Mouse (Mus musculus): Measurements from ENCODE around the gene Col25a1. TPM values are rescaled to one million over a fixed set of nuclear protein-coding genes. Genes with fewer than 3 reads are reported as not detected.

The Col25a1 gene
- polyA plus RNA-seq, 1 experiment: 9.1 TPM

DNA sequence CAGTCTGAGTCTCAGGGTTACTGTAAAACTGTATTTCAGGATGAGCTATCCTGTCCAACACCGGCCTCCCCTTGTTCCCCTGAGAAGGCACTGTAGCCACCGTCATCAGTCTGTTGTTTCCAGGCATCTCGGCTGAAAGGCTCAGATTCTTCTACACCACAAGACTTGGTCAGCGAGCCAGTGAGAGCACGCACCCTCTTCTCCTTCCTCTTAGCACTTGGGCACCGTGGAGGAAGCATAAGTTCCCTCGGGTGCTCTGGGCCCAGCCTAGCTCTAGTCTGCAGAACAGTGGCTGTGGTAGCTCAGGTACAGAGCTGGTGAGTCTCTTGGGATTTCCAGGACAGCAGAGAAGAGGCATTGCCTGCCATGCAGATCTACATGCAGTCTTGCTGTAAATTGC, 229.5 kb downstream of the Col25a1 start:
- TF ChIP-seq CTCF (IDR thresholded peaks at IDR 0.05; ENCODE audit: extremely low read depth, insufficient read depth, low read length) (no peak), POLR2A (IDR thresholded peaks at IDR 0.05; ENCODE audit: extremely low read depth, insufficient read depth, low read length) (no peak)
- no peaks in the 10 kb centered on the region for H3K4me1 ChIP-seq (ENCODE audit: control insufficient read depth, insufficient read depth, low read length)
- no peak overlapping the region for H3K4me3 ChIP-seq (ENCODE audit: insufficient read depth, low read length)
- no peak overlapping the region for H3K27ac ChIP-seq (ENCODE audit: insufficient read depth, low read length)

GRCm38 (mm10) chr3:130361922-130362321, 230.6 kb downstream of the Col25a1 start:
- Histone ChIP-seq H3K4me3 (ENCODE audit: insufficient read depth, low read length) (no peak overlapping the region), H3K4me1 (ENCODE audit: control insufficient read depth, insufficient read depth, low read length) (no peaks in the 10 kb centered on the region), H3K27ac (ENCODE audit: insufficient read depth, low read length) (no peak overlapping the region)
- TF ChIP-seq CTCF (IDR thresholded peaks at IDR 0.05; ENCODE audit: extremely low read depth, insufficient read depth, low read length) (no peak), POLR2A (IDR thresholded peaks at IDR 0.05; ENCODE audit: extremely low read depth, insufficient read depth, low read length) (no peak)

DNA sequence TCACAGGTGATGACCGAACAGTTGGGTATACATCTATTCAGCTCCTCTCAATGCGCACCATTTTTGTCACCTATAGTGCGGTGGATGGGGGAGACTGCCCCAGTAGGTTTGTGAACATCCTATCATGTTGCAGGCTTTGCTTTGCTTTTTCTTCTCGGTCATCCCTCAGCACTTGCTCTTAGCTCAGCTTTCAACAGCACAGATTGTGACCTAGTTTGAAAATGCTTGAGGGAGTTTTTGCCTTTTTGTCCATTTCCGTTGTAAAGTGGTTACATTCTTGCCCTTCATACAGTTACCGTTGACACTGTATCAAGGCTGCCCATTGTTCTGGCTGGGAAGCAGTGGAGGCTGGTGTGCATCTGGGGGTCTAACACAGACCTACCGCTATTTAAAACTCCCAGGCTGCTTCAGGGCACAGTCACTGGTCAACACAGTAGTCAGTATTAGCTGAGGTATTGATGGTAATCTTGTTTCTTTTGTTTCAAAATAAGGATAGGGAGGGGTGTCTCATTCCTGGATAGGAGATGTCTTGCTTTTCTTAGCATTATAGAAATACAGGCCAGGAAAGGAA, 231.6 kb downstream of the Col25a1 start:
- Histone ChIP-seq H3K4me3 (ENCODE audit: insufficient read depth, low read length) (no peak overlapping the region), H3K4me1 (ENCODE audit: control insufficient read depth, insufficient read depth, low read length) (no peaks in the 10 kb centered on the region), H3K27ac (ENCODE audit: insufficient read depth, low read length) (no peak overlapping the region)
- TF ChIP-seq POLR2A (IDR thresholded peaks at IDR 0.05; ENCODE audit: extremely low read depth, insufficient read depth, low read length): no peak
- no peak for TF ChIP-seq CTCF (IDR thresholded peaks at IDR 0.05; ENCODE audit: extremely low read depth, insufficient read depth, low read length)

DNA sequence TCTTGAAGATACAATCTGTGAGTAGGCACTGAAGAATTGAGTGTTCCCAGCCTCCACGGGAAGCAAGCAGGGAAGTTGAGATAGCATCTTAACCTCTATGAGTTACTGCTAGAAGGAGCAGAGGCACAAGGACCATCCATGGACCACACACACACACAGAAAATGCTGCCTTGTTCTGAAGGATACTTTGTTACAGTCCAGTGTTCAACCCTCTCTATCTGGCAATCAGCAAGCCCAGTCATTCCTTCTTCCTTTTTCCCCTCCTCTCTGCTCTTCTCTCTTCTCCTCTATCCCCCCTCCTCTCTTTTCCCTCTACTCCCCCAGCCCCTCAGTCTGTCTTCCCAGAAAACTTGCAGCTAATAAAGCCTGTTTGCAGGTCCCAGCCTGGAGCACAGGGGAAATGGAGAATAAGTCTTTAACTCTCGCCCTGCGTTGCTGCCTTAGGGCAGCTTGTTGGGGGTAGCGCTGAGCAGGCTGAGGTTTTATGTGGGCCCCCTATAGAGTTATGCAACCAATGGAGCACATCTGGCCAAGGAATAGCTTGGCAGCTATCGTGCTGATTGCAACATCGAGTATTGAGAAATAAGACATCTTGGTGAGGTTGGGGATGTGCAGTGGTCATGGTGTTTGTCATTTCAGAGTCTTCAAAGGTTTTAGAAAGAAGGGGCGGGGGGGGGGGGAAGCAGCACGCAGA, 235.8 kb downstream of the Col25a1 start:
- H3K4me3 ChIP-seq (ENCODE audit: insufficient read depth, low read length): no peak overlapping the region
- TF ChIP-seq CTCF (IDR thresholded peaks at IDR 0.05; ENCODE audit: extremely low read depth, insufficient read depth, low read length) (no peak), POLR2A (IDR thresholded peaks at IDR 0.05; ENCODE audit: extremely low read depth, insufficient read depth, low read length) (no peak)
- H3K4me1 ChIP-seq (ENCODE audit: control insufficient read depth, insufficient read depth, low read length): no peaks in the 10 kb centered on the region
- no peak overlapping the region for H3K27ac ChIP-seq (ENCODE audit: insufficient read depth, low read length)

- H3K27ac ChIP-seq (ENCODE audit: insufficient read depth, low read length): no peak overlapping the region
- H3K4me3 ChIP-seq (ENCODE audit: insufficient read depth, low read length): no peak overlapping the region
- H3K4me1 ChIP-seq (ENCODE audit: control insufficient read depth, insufficient read depth, low read length): no peaks in the 10 kb centered on the region
- TF ChIP-seq POLR2A (IDR thresholded peaks at IDR 0.05; ENCODE audit: extremely low read depth, insufficient read depth, low read length) (no peak), CTCF (IDR thresholded peaks at IDR 0.05; ENCODE audit: extremely low read depth, insufficient read depth, low read length) (no peak)
Measured at GRCm38 (mm10) chr3:130368352-130368751, 237.1 kb downstream of the Col25a1 start.

GRCm38 (mm10) chr3:130369113-130369512, 237.8 kb downstream of the Col25a1 start:
- Histone ChIP-seq H3K4me1 (ENCODE audit: control insufficient read depth, insufficient read depth, low read length) (no peaks in the 10 kb centered on the region), H3K27ac (ENCODE audit: insufficient read depth, low read length) (no peak overlapping the region), H3K4me3 (ENCODE audit: insufficient read depth, low read length) (no peak overlapping the region)
- no peak for TF ChIP-seq CTCF (IDR thresholded peaks at IDR 0.05; ENCODE audit: extremely low read depth, insufficient read depth, low read length)

- Histone ChIP-seq H3K4me3 (ENCODE audit: insufficient read depth, low read length) (no peak overlapping the region), H3K4me1 (ENCODE audit: control insufficient read depth, insufficient read depth, low read length) (no peaks in the 10 kb centered on the region), H3K27ac (ENCODE audit: insufficient read depth, low read length) (no peak overlapping the region)
- TF ChIP-seq POLR2A (IDR thresholded peaks at IDR 0.05; ENCODE audit: extremely low read depth, insufficient read depth, low read length): no peak
- TF ChIP-seq CTCF (IDR thresholded peaks at IDR 0.05; ENCODE audit: extremely low read depth, insufficient read depth, low read length): no peak
Measured at GRCm38 (mm10) chr3:130370167-130370566, 238.9 kb downstream of the Col25a1 start.

GRCm38 (mm10) chr3:130373145-130373544, 241.8 kb downstream of the Col25a1 start:
- no peak for TF ChIP-seq POLR2A (IDR thresholded peaks at IDR 0.05; ENCODE audit: extremely low read depth, insufficient read depth, low read length)
- no peak for TF ChIP-seq CTCF (IDR thresholded peaks at IDR 0.05; ENCODE audit: extremely low read depth, insufficient read depth, low read length)
- Histone ChIP-seq H3K4me1 (ENCODE audit: control insufficient read depth, insufficient read depth, low read length) (no peaks in the 10 kb centered on the region), H3K27ac (ENCODE audit: insufficient read depth, low read length) (no peak overlapping the region), H3K4me3 (ENCODE audit: insufficient read depth, low read length) (no peak overlapping the region)

GRCm38 (mm10) chr3:130374620-130375341, 243.5 kb downstream of the Col25a1 start:
- Histone ChIP-seq H3K4me1 (ENCODE audit: control insufficient read depth, insufficient read depth, low read length) (no peaks in the 10 kb centered on the region), H3K4me3 (ENCODE audit: insufficient read depth, low read length) (no peak overlapping the region), H3K27ac (ENCODE audit: insufficient read depth, low read length) (no peak overlapping the region)
- TF ChIP-seq POLR2A (IDR thresholded peaks at IDR 0.05; ENCODE audit: extremely low read depth, insufficient read depth, low read length): no peak
- no peak for TF ChIP-seq CTCF (IDR thresholded peaks at IDR 0.05; ENCODE audit: extremely low read depth, insufficient read depth, low read length)

GRCm38 (mm10) chr3:130377786-130378185, 246.5 kb downstream of the Col25a1 start:
- no peak overlapping the region for H3K4me3 ChIP-seq (ENCODE audit: insufficient read depth, low read length)
- H3K4me1 ChIP-seq (ENCODE audit: control insufficient read depth, insufficient read depth, low read length): no peaks in the 10 kb centered on the region
- H3K27ac ChIP-seq (ENCODE audit: insufficient read depth, low read length): no peak overlapping the region
- TF ChIP-seq CTCF (IDR thresholded peaks at IDR 0.05; ENCODE audit: extremely low read depth, insufficient read depth, low read length) (no peak), POLR2A (IDR thresholded peaks at IDR 0.05; ENCODE audit: extremely low read depth, insufficient read depth, low read length) (no peak)
